Mouse (Mus musculus): ENCODE measurements around the gene Itpkb.

- TF ChIP-seq CTCF (IDR thresholded peaks at IDR 0.05; ENCODE audit: low read depth) (no peak), EP300 (optimal IDR thresholded peaks at IDR 0.05) (no peak)
These were observed 62.0 kb downstream of the Itpkb start for GRCm38 (mm10) chr1:180392137-180392798.
